Mouse (Mus musculus) embryonic fibroblast, embryonic 13.5 days (primary cell): ENCODE results near the gene Trim80. TPM values are rescaled to one million over a fixed set of nuclear protein-coding genes. Genes with fewer than 3 reads are reported as not detected.
A peak's percentile ranks its signal among the peaks of the same experiment; 100 is the strongest.

Experiments used
- H3K27ac ChIP-seq: 2 replicates; pipeline ENCODE4 v1.5.1; 2012; ENCODE audit warnings: low read length, control low read depth, inconsistent platforms; ENCODE audit not compliant: insufficient read depth
- H3K4me1 ChIP-seq: 2 replicates; pipeline ENCODE4 v1.6.1; 2011; ENCODE audit warnings: low read length; ENCODE audit not compliant: control insufficient read depth, insufficient read depth
- H3K4me3 ChIP-seq: 2 replicates; pipeline ENCODE4 v1.5.1; 2011; ENCODE audit warnings: mild to moderate bottlenecking, control low read depth, low read length; ENCODE audit not compliant: insufficient read depth
- CTCF ChIP-seq: IDR thresholded peaks from 2 replicates; pipeline ENCODE4 v1.5.1; 2011; ENCODE audit warnings: mild to moderate bottlenecking, control low read depth, low read length, moderate library complexity, borderline replicate concordance; ENCODE audit not compliant: insufficient read depth
- POLR2A ChIP-seq: IDR thresholded peaks from 2 replicates; pipeline ENCODE4 v1.6.1; 2011; ENCODE audit warnings: low read depth, mild to moderate bottlenecking, control low read depth, low read length, moderate library complexity
- polyA plus RNA-seq: library from polyadenylated mRNA; stranded (reverse); fragments of >200 nt; gene quantifications from 2 replicates; pipeline ENCODE4 v1.2.4, GENCODE M21; 2011; ENCODE audit warnings: low read depth; ENCODE audit not compliant: missing spikeins, insufficient read length

Gene Trim80
- polyA plus RNA-seq, 1 experiment: not detected

DNA sequence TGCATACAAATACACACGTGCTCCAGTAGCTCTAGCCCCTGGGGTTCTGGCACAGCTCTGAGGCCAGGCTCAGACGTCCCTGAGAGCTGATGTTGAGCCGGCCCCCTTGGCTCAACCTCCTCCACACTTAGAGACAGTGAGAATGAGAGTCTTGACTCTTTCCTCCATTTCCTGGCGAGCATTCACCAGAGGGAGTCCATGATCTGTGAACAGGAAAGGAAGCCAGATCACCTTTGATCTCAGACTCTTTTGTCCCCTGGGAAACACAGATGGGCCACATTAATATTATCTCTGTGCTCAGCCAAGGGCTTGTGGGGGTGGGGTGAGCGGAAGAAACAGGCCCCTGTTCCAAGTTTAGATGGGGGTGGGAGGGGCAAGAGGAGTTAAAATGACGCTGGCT, 17.1 kb downstream of the Trim80 start:
- Histone ChIP-seq H3K27ac (no peak overlapping the region), H3K4me1 (no peaks in the 10 kb centered on the region), H3K4me3 (no peak overlapping the region)
- TF ChIP-seq POLR2A (no peak), CTCF (no peak)

- TF ChIP-seq POLR2A: no peak
- no peak for TF ChIP-seq CTCF
- no peak overlapping the region for H3K4me3 ChIP-seq
- no peak overlapping the region for H3K27ac ChIP-seq
- no peaks in the 10 kb centered on the region for H3K4me1 ChIP-seq
These were observed 20.6 kb downstream of the Trim80 start for GRCm38 (mm10) chr11:115460976-115461375.

DNA sequence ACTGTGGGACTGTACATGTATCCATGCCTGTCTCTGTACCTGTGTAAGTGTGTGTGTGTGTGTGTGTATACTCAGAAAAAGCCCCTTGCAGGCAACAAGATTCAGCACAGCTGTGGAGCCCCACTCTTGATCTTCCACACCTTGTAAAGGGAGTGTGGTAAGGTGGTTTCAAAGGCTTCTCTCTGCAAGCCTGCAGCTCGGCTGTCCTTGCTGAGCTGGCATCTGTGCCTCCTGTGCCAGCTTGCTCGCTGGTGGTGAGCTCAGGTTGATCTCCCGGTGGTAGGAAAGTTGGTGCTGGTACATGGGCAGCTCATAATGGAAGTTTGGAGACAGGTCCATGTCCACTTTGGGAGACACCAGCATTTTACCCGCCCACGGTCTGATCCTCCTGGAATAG, 21.5 kb downstream of the Trim80 start:
- TF ChIP-seq CTCF (no peak), POLR2A (no peak)
- Histone ChIP-seq H3K27ac (no peak overlapping the region), H3K4me1 (no peaks in the 10 kb centered on the region), H3K4me3 (no peak overlapping the region)

DNA sequence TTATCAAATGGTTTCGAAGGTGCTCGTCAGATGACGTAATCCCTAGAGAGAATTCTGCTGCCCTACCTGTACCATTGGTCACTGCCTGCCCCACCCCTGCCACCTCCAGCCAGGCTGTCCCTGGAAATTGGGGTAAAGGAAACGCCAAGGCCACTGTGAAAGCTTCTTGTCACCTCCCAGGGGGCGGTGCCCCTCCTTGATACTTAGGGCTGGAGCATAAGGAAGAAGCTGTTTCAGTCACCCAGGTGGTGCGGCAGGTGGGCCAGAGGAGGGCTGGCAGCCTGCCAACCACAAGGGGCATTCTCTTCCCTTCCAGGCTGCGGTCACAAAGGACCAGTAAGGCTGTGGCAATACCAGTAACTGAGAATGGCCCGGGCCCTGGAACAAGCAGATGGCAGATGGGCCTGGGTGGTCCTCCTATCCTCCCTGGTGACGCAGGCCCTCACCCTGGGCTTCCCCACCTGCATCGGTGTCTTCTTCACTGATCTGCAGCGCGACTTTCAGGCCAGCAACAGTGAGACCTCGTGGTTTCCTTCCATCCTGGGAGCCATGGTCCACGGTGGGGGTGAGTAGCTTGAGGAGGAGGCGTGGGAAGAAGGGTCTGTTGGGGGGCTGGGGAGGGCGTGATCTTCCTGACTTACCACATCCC, 22.0 kb downstream of the Trim80 start, which contains the start of gene Slc16a5:
TSS of gene Slc16a5 (plus strand) at position 232 of the 649 bp plus-strand sequence.
- Histone ChIP-seq H3K27ac (no peak within 1 kb of the TSS), H3K4me3 (no peak within 1 kb of the TSS), H3K4me1 (no peaks in the 10 kb centered on the region)
- no peak for TF ChIP-seq POLR2A
- no peak for TF ChIP-seq CTCF

DNA sequence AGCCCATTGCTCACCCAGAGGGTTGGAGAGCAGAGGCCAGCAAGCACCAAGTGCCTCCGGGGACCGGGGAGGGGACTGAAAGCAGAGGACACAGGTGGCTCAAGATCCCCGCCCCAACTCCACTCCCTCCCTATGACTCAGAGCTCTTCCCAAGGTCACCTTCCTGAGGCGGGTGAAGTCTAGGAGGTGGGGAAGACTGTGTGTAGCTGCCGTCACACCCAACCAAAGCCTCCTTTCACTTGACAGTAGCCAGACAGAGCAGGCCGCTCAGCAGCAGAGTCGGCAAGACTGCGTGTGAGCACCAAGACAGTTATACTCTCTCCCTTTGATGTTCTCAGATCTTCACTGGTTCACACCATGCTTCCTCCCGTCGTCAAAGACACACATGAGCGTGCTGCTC, 23.1 kb downstream of the Trim80 start:
- TF ChIP-seq CTCF (no peak), POLR2A (no peak)
- Histone ChIP-seq H3K4me3 (no peak overlapping the region), H3K27ac (no peak overlapping the region), H3K4me1 (no peaks in the 10 kb centered on the region)

GRCm38 (mm10) chr11:115464851-115465250, 24.5 kb downstream of the Trim80 start:
- H3K4me3 ChIP-seq: no peak overlapping the region
- H3K4me1 ChIP-seq: no peaks in the 10 kb centered on the region
- no peak overlapping the region for H3K27ac ChIP-seq
- TF ChIP-seq CTCF (no peak), POLR2A (no peak)

GRCm38 (mm10) chr11:115467217-115467618, 26.9 kb downstream of the Trim80 start:
- no peaks in the 10 kb centered on the region for H3K4me1 ChIP-seq
- H3K27ac ChIP-seq: no peak overlapping the region
- TF ChIP-seq POLR2A (no peak), CTCF (no peak)
- H3K4me3 ChIP-seq: no peak overlapping the region

- no peak for TF ChIP-seq POLR2A
- no peak for TF ChIP-seq CTCF
These were observed 31.8 kb downstream of the Trim80 start for GRCm38 (mm10) chr11:115472183-115472582.

DNA sequence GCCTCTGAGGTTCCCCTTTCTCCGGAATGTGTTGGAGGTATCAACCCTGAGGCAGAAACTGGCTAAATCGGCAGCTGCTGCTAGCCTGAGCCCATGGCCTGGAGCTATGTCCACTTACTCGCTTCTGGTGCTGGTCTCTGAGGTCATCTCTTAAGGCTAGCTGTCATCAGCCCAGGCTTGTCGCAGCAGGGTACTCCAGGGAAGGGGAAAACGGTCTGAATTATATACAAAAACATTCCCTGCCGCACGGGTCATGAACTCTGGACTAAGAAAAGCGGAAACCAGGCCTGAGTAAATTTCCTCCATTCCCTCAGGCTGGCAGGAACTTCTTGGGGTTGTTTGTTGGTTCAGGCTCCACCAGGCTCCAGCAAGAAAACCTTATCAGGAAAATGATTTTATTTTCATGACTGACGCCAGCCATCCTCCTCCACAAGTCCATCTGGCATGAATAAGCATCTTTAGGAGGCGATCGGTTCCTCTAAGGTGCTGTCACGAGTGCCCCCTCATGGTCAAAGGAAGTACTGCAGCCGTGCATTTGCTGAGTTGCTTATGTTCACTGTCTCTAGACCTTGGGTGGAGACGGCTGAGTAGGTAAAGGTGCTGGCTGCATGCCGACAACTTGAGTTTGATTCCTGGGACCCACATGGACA, 33.4 kb downstream of the Trim80 start:
- H3K4me3 ChIP-seq: no peak overlapping the region
- peaks cover 2% of the 10 kb centered on the region; the same call in 1 of the 2 replicates for H3K4me1 ChIP-seq
- peak; percentile 83; the same call in 1 of the 2 replicates for TF ChIP-seq CTCF
- TF ChIP-seq POLR2A: peak; percentile 32; the same call in 1 of the 2 replicates
- peak overlapping the region; percentile 23 for H3K27ac ChIP-seq

More at GRCm38 (mm10) chr11:115472183-115472582, 31.8 kb downstream of the Trim80 start:
- Histone ChIP-seq H3K27ac (no peak overlapping the region), H3K4me3 (no peak overlapping the region), H3K4me1 (peaks cover 2% of the 10 kb centered on the region; the same call in 1 of the 2 replicates)

DNA sequence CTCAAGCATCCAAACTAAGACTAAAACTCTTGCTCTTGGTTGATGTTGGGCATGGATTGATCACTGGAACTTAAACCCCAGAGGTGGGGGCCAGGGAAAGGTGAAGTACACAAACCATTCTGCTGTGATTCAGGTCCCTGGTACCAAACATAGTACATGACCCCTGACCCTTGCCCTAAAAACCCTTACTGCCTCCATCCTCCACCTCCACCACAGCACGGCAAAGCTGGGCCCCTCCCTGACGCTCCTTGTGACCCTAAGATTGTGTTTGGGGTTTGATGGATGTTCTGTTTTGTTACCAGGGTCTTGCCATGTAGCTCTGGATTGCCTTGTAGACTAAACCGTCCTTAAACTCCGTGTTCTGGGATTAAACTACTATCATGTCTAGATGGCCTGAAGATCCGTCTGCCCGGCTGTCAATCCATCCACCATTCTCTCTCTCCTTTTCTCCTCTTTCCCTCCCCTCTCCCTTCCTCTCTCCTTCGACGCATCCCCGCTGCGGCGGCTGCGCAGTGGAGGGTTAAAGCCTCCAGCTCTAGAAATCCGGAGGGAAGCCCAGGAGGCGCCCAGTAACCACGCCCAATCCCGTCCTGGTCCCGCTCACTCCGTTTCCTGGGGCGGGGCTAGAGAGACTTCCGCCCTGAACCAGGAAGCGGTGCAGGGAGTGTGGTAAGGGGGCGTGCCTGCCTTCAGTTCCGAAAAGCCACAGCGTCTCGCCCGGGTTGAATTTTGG, 34.8 kb downstream of the Trim80 start, which contains the start of gene Armc7:
TSS of gene Armc7 (plus strand) at position 643 of the 733 bp plus-strand sequence.
- TF ChIP-seq CTCF (no peak), POLR2A (peak; percentile 94)
- peak within 1 kb of the TSS; percentile 36 for H3K27ac ChIP-seq
- peaks cover 2% of the 10 kb centered on the region; the same call in 1 of the 2 replicates for H3K4me1 ChIP-seq
- peak within 1 kb of the TSS; percentile 87 for H3K4me3 ChIP-seq
